Mouse (Mus musculus): ENCODE results near the gene Tmem79.
"Not testable (repeated sequence)": the region's sequence is repeated elsewhere in the genome, so short reads cannot be mapped to it uniquely, and the experiment has no call there.

DNA sequence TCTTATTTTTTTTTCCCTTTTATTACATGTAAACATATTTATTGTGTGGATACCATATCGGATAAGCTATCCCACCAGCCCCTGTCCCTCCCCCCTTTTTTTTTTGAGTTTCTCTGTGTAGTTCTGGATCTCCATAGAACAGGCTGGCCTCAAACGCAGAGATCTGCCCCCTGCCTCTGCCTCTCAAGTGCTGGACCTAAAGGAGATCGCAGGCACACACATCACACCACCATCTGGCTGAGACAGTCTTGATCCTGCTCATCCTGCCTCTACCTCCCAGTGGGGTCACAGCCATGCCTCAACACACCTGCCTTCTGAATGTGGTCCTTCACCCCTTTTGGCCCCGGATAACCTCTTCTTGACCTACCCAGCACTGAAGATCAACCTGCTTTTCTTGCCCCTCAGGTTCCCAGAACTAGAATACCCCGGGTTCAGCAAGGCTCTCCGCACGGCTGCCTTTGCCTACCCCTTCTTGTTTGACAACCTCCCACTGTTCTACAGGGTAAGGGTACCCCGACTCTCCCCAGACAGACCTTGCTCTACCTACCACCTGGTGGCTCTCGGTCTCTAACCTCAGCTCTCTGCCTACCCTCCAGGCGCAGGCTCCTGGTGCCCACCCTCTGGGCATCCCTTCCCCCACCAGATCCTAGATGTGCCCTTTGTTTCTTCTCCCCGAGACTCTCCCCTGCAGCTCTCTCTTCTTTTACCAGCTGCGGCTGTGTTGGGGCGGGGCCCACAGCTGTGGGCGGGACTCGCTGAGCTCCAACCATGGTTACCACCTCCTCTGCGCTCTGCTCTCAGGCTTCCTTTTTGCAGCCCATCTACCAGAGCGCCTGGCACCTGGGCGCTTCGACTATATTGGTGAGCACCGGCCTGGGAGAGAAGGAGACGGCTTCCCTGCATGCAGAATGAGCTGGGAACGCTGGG, 45.7 kb upstream of the Tmem79 start:
- not testable (repeated sequence) for TF ChIP-seq CTCF, EP300 (IDR thresholded peaks at IDR 0.05; ENCODE audit: low read depth)

Measured in liver, embryonic 14.5 days (tissue).